Mouse (Mus musculus) urinary bladder, postnatal 0 days (tissue): ENCODE results near the gene Nle1. TPM values are rescaled to one million over a fixed set of nuclear protein-coding genes. Genes with fewer than 3 reads are reported as not detected.

Experiments used
- polyA plus RNA-seq: library from polyadenylated mRNA; unstranded; fragments of >200 nt; fragmentation: Nextera tagmentation; extraction: Ambion mirVana; gene quantifications from 2 replicates; pipeline ENCODE4 v1.2.1, GENCODE M21; 2015

Nle1 gene
- 16.7 and 18.3 TPM in 2 replicates for polyA plus RNA-seq

GRCm38 (mm10) chr11:82907651-82908607 lies at the start of gene Nle1:
Nle1 (minus strand) TSS chr11:82908411.

GRCm38 (mm10) chr11:82950736-82951481 lies 42.7 kb upstream of the Nle1 start, which contains the start of gene Slfn5:
Slfn5 (plus strand) TSS chr11:82951349.

DNA sequence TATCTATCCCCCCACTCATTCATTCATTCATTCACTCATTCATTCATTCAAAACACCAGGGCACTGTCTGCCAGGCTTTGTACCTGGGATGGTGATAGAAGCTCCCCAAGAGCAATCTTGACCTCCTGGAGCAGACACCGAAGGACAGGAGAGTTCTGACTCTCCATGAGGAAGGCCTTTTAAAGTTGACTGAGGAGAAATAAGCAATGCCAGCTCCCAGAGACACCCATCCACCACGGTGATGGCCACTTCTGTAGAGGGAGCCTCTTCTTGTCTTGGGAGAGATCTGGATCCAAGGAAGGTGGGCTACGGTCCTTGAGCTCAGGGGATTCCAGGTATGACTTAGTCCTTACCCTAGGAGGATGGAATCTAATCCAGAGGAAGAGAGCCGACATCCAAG lies 2.0 kb upstream of the Nle1 start, which contains the start of gene Unc45b:
Gene Unc45b (plus strand): TSS at position 301 of the 400 bp plus-strand sequence.

DNA sequence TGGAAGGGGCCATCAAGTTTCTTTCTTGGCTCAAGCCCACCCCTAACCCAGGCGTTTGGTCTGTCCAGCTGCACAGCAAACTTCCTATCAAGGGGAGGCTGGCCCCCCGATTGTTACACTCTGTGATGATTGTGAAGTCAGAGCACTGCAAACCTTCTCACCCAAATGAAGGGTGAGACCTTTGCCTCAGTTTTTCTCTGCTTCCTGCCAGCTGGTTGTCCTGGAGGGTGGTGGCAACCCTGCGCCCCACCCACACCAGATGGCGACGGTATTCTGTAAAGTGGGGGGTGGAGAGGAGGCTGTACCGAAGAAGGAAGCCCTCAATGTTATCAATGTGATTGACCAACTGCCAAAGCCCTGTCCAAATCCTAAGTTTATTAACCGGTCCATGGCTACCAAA lies 16.3 kb downstream of the Nle1 start, which contains the start of gene Fndc8:
Gene Fndc8 (plus strand): TSS at position 189 of the 400 bp plus-strand sequence.

DNA sequence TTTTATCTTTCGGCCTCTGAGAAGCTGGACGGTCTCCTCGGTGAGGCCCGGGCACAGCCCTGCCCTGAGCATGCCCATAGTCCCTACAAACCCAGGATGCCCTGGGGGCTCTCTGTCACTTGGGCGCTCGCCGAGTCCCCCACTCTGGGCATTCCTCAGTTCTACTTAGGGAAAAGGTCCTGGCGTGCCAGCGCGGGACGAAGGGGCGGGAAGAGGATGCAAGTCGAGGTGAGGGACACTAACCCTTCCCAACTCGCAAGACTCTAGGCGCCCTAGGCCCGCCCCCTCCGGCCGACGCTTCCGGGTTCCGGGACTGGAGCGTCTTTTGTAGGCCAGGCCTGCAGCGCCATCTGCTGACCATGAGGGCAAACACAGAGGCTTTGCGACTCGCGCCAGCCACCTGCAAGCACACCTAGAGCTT lies 17.9 kb downstream of the Nle1 start, which contains the start of gene Rad51d:
Gene Rad51d (minus strand): TSS at position 273 of the 421 bp plus-strand sequence.

GRCm38 (mm10) chr11:82871031-82871446 lies 37.2 kb downstream of the Nle1 start, which contains the start of gene Rffl:
Rffl (minus strand) TSS chr11:82871210.

Other genes with a start within 250 kb of the Nle1 start
- gene Cct6b, start 144.1 kb downstream of the Nle1 start, polyA plus RNA-seq = 0.22 and 0.46 TPM in 2 replicates
- gene Zfp830, start 144.1 kb downstream of the Nle1 start, polyA plus RNA-seq = 23.1 and 23.6 TPM in 2 replicates
- 12.5 and 13.4 TPM in 2 replicates for gene Lig3, start 127.3 kb downstream of the Nle1 start, polyA plus RNA-seq
- gene Rffl, start 37.2 kb downstream of the Nle1 start, polyA plus RNA-seq = 6.7 and 7.2 TPM in 2 replicates
- 9.7 and 11.4 TPM in 2 replicates for gene Rad51d, start 17.8 kb downstream of the Nle1 start, polyA plus RNA-seq
- gene Fndc8, start 16.3 kb downstream of the Nle1 start, polyA plus RNA-seq = 0.10 TPM in 1 of 2 replicates, not detected in the other
- gene Unc45b, start 2.1 kb upstream of the Nle1 start, polyA plus RNA-seq = 7.5 and 8.1 TPM in 2 replicates
- gene Slfn5, start 42.9 kb upstream of the Nle1 start, polyA plus RNA-seq = 8.5 and 10.7 TPM in 2 replicates
- gene Slfn9, start 83.4 kb upstream of the Nle1 start, polyA plus RNA-seq = 7.9 and 11.1 TPM in 2 replicates
- 0.76 and 1.2 TPM in 2 replicates for gene Slfn8, start 112.4 kb upstream of the Nle1 start, polyA plus RNA-seq
- 10.0 and 17.9 TPM in 2 replicates for gene Slfn2, start 156.7 kb upstream of the Nle1 start, polyA plus RNA-seq
- gene Slfn1, start 208.4 kb upstream of the Nle1 start, polyA plus RNA-seq = 0.43 and 2.6 TPM in 2 replicates